Mouse (Mus musculus): ENCODE data around the gene Epb41l4b. TPM values are rescaled to one million over a fixed set of nuclear protein-coding genes. Genes with fewer than 3 reads are reported as not detected.

Gene Epb41l4b
- polyA plus RNA-seq, 1 experiment from 2014 or later = 3.1 TPM

- 60% methylated on average over 10 of the region's 10 CpGs for WGBS
Measured at GRCm38 (mm10) chr4:57027954-57028353, 115.3 kb downstream of the Epb41l4b start.

GRCm38 (mm10) chr4:57023527-57023926 is 119.7 kb downstream of the Epb41l4b start:
- 75% methylated on average over 3 of the region's 3 CpGs for WGBS
- H3K9ac ChIP-seq (ENCODE audit: low read depth, low read length) = no peak overlapping the region
- H3K27me3 ChIP-seq (ENCODE audit: control insufficient read depth, insufficient read depth, low read depth, low read length) = no peaks in the 10 kb centered on the region
- no peak overlapping the region for H3K4me3 ChIP-seq (ENCODE audit: low read depth, low read length)
- H3K27ac ChIP-seq (ENCODE audit: low read length) = no peak overlapping the region
- H3K9me3 ChIP-seq (replicated peaks; ENCODE audit: control insufficient read depth, low read length, poor library complexity, severe bottlenecking) = no peaks in the 10 kb centered on the region
- H3K36me3 ChIP-seq (ENCODE audit: control insufficient read depth, insufficient read depth, low read length) = no peaks in the 10 kb centered on the region
- no peak for ATAC-seq
- no peaks in the 10 kb centered on the region for H3K4me1 ChIP-seq (ENCODE audit: control insufficient read depth, insufficient read depth, low read length)
- H3K4me2 ChIP-seq (ENCODE audit: low read length) = no peak overlapping the region

More at GRCm38 (mm10) chr4:57027954-57028353, 115.3 kb downstream of the Epb41l4b start:
- no peaks in the 10 kb centered on the region for H3K36me3 ChIP-seq (ENCODE audit: control insufficient read depth, insufficient read depth, low read length)
- H3K27ac ChIP-seq (ENCODE audit: low read length) = no peak overlapping the region
- no peak overlapping the region for H3K4me2 ChIP-seq (ENCODE audit: low read length)
- no peak overlapping the region for H3K9ac ChIP-seq (ENCODE audit: low read depth, low read length)
- ATAC-seq = no peak
- H3K9me3 ChIP-seq (replicated peaks; ENCODE audit: control insufficient read depth, low read length, poor library complexity, severe bottlenecking) = no peaks in the 10 kb centered on the region
- no peaks in the 10 kb centered on the region for H3K27me3 ChIP-seq (ENCODE audit: control insufficient read depth, insufficient read depth, low read depth, low read length)
- H3K4me3 ChIP-seq (ENCODE audit: low read depth, low read length) = no peak overlapping the region
- H3K4me1 ChIP-seq (ENCODE audit: control insufficient read depth, insufficient read depth, low read length) = no peaks in the 10 kb centered on the region

DNA sequence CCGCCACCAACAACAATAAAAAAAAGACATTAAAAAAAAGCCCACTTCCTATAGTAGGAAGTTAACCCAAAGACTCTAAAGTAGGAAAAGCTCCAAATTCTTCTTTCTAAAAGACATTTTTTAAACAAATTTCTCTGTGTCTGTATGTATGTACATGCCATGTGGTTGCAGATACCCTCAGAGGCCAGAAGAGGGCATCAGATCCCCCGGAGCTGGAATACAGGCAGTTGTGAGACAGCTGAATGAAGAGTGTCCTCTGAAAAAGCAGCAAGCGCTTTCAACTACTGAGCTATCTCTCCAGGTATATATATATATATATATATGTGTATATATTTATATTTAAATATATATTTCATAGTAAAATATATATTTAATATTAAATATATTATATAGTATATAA is 121.9 kb downstream of the Epb41l4b start:
- Histone ChIP-seq H3K4me3 (ENCODE audit: low read depth, low read length) (no peak overlapping the region), H3K4me2 (ENCODE audit: low read length) (no peak overlapping the region), H3K9ac (ENCODE audit: low read depth, low read length) (no peak overlapping the region), H3K4me1 (ENCODE audit: control insufficient read depth, insufficient read depth, low read length) (no peaks in the 10 kb centered on the region), H3K9me3 (replicated peaks; ENCODE audit: control insufficient read depth, low read length, poor library complexity, severe bottlenecking) (no peaks in the 10 kb centered on the region), H3K27ac (ENCODE audit: low read length) (no peak overlapping the region), H3K27me3 (ENCODE audit: control insufficient read depth, insufficient read depth, low read depth, low read length) (no peaks in the 10 kb centered on the region), H3K36me3 (ENCODE audit: control insufficient read depth, insufficient read depth, low read length) (no peaks in the 10 kb centered on the region)
- WGBS = 89% methylated on average over 3 of the region's 3 CpGs
- no peak for ATAC-seq

- WGBS = 31% methylated on average over 5 of the region's 5 CpGs
- Histone ChIP-seq H3K4me1 (ENCODE audit: control insufficient read depth, insufficient read depth, low read length) (no peaks in the 10 kb centered on the region), H3K4me3 (ENCODE audit: low read depth, low read length) (no peak overlapping the region), H3K27me3 (ENCODE audit: control insufficient read depth, insufficient read depth, low read depth, low read length) (no peaks in the 10 kb centered on the region), H3K9ac (ENCODE audit: low read depth, low read length) (no peak overlapping the region), H3K9me3 (replicated peaks; ENCODE audit: control insufficient read depth, low read length, poor library complexity, severe bottlenecking) (no peaks in the 10 kb centered on the region), H3K4me2 (ENCODE audit: low read length) (no peak overlapping the region), H3K36me3 (ENCODE audit: control insufficient read depth, insufficient read depth, low read length) (no peaks in the 10 kb centered on the region), H3K27ac (ENCODE audit: low read length) (no peak overlapping the region)
- no peak for ATAC-seq
Measured at GRCm38 (mm10) chr4:57017229-57017628, 126.0 kb downstream of the Epb41l4b start.

- H3K36me3 ChIP-seq (ENCODE audit: control insufficient read depth, insufficient read depth, low read length) = no peaks in the 10 kb centered on the region
- H3K27me3 ChIP-seq (ENCODE audit: control insufficient read depth, insufficient read depth, low read depth, low read length) = no peaks in the 10 kb centered on the region
- 51% methylated on average over 16 of the region's 18 CpGs for WGBS
- ATAC-seq = no peak
- no peak overlapping the region for H3K4me3 ChIP-seq (ENCODE audit: low read depth, low read length)
- no peak overlapping the region for H3K27ac ChIP-seq (ENCODE audit: low read length)
- H3K9ac ChIP-seq (ENCODE audit: low read depth, low read length) = no peak overlapping the region
- no peaks in the 10 kb centered on the region for H3K9me3 ChIP-seq (replicated peaks; ENCODE audit: control insufficient read depth, low read length, poor library complexity, severe bottlenecking)
- no peaks in the 10 kb centered on the region for H3K4me1 ChIP-seq (ENCODE audit: control insufficient read depth, insufficient read depth, low read length)
- H3K4me2 ChIP-seq (ENCODE audit: low read length) = no peak overlapping the region
Measured at GRCm38 (mm10) chr4:57016366-57017171, 126.7 kb downstream of the Epb41l4b start.

- ATAC-seq = no peak
- Histone ChIP-seq H3K36me3 (ENCODE audit: control insufficient read depth, insufficient read depth, low read length) (no peaks in the 10 kb centered on the region), H3K4me2 (ENCODE audit: low read length) (no peak overlapping the region), H3K27me3 (ENCODE audit: control insufficient read depth, insufficient read depth, low read depth, low read length) (no peaks in the 10 kb centered on the region), H3K9me3 (replicated peaks; ENCODE audit: control insufficient read depth, low read length, poor library complexity, severe bottlenecking) (no peaks in the 10 kb centered on the region), H3K4me1 (ENCODE audit: control insufficient read depth, insufficient read depth, low read length) (peaks cover 3% of the 10 kb centered on the region; the same call in 1 of the 2 replicates), H3K27ac (ENCODE audit: low read length) (no peak overlapping the region), H3K4me3 (ENCODE audit: low read depth, low read length) (no peak overlapping the region), H3K9ac (ENCODE audit: low read depth, low read length) (no peak overlapping the region)
- WGBS = 88% methylated on average over 5 of the region's 5 CpGs
Measured at GRCm38 (mm10) chr4:57015032-57015431, 128.2 kb downstream of the Epb41l4b start.

DNA sequence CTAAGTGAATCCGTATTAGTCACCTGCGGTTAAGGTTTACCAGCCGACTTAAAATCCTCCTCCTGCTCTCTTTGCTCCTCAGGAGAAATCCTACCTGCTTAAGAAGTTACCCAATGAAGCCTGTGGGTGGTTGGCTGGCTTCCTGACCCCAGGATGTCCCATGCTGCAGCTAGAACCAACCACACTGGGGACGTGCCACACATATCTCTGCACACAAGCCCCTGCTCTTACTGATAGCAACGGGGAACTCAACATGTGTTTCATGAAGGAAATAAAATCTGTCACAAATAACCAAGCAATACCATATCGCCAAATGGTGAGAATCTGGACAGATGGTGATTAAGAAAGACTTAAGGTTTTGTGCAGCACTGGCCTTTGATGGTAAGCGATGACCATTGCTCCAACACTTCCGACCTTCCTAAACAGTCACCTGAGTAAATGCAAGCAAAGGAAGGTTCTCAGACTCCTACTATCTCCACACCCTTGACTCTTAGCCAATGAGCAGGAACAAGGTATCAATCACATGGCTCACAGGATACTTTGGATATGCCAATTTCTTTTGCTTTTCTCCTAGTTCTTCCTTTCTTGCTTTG is 131.7 kb downstream of the Epb41l4b start:
- 68% methylated on average over 8 of the region's 8 CpGs for WGBS
- no peaks in the 10 kb centered on the region for H3K9me3 ChIP-seq (replicated peaks; ENCODE audit: control insufficient read depth, low read length, poor library complexity, severe bottlenecking)
- no peak overlapping the region for H3K27ac ChIP-seq (ENCODE audit: low read length)
- peaks cover 3% of the 10 kb centered on the region; the same call in 1 of the 2 replicates for H3K4me1 ChIP-seq (ENCODE audit: control insufficient read depth, insufficient read depth, low read length)
- H3K36me3 ChIP-seq (ENCODE audit: control insufficient read depth, insufficient read depth, low read length) = no peaks in the 10 kb centered on the region
- H3K4me2 ChIP-seq (ENCODE audit: low read length) = no peak overlapping the region
- no peak overlapping the region for H3K9ac ChIP-seq (ENCODE audit: low read depth, low read length)
- H3K27me3 ChIP-seq (ENCODE audit: control insufficient read depth, insufficient read depth, low read depth, low read length) = no peaks in the 10 kb centered on the region
- ATAC-seq = no peak
- H3K4me3 ChIP-seq (ENCODE audit: low read depth, low read length) = no peak overlapping the region

DNA sequence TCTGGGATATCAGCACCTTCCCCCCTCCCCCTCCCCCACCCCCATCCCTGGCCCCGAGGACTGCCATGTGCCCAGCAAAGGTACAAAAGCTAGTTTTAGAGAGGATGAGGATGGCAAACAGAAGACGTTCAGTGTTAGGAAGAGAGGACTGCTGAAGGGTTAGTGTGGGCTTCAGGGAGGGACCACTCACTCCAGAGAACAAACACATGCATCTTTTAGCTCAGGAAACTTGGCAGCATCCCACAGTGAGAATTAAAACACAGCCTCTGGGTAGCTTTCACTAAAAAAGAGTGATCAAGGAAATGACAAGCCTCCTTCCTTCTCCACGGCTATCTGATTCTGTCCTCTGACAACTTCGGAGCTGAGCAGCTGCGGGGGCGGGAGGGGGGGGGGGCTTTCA is 132.3 kb downstream of the Epb41l4b start:
- Histone ChIP-seq H3K9me3 (replicated peaks; ENCODE audit: control insufficient read depth, low read length, poor library complexity, severe bottlenecking) (no peaks in the 10 kb centered on the region), H3K4me2 (ENCODE audit: low read length) (no peak overlapping the region), H3K27ac (ENCODE audit: low read length) (no peak overlapping the region), H3K9ac (ENCODE audit: low read depth, low read length) (no peak overlapping the region), H3K4me3 (ENCODE audit: low read depth, low read length) (no peak overlapping the region), H3K36me3 (ENCODE audit: control insufficient read depth, insufficient read depth, low read length) (no peaks in the 10 kb centered on the region), H3K27me3 (ENCODE audit: control insufficient read depth, insufficient read depth, low read depth, low read length) (no peaks in the 10 kb centered on the region), H3K4me1 (ENCODE audit: control insufficient read depth, insufficient read depth, low read length) (peaks cover 3% of the 10 kb centered on the region; the same call in 1 of the 2 replicates)
- ATAC-seq = 0 out of 2 replicates have a peak, but pooled peaks have one; percentile 16
- 7% methylated on average over 6 of the region's 6 CpGs for WGBS

DNA sequence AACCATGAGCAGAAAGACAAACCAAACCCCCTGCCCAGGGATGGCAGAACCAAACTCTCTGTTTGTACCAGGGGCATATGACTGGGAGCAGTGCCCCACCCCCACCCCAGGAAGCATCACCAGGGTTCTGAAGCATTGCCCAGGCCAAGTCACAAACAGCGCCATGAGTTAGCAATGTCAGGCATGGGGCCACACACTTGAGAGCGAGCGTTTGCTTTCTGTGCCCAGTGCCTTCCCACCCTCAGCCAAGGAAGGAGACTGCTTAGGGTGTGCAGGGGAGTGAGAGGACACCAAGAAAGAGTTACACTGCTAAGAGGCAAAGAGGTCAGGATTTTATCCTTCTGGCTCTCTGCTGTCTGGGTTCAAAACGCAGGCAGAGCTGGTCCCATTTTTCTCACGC is 132.8 kb downstream of the Epb41l4b start:
- Histone ChIP-seq H3K9ac (ENCODE audit: low read depth, low read length) (no peak overlapping the region), H3K36me3 (ENCODE audit: control insufficient read depth, insufficient read depth, low read length) (no peaks in the 10 kb centered on the region), H3K4me3 (ENCODE audit: low read depth, low read length) (no peak overlapping the region), H3K4me1 (ENCODE audit: control insufficient read depth, insufficient read depth, low read length) (peaks cover 3% of the 10 kb centered on the region; the same call in 1 of the 2 replicates), H3K4me2 (ENCODE audit: low read length) (no peak overlapping the region), H3K9me3 (replicated peaks; ENCODE audit: control insufficient read depth, low read length, poor library complexity, severe bottlenecking) (no peaks in the 10 kb centered on the region), H3K27me3 (ENCODE audit: control insufficient read depth, insufficient read depth, low read depth, low read length) (no peaks in the 10 kb centered on the region), H3K27ac (ENCODE audit: low read length) (no peak overlapping the region)
- 0 out of 2 replicates have a peak, but pooled peaks have one; percentile 6 for ATAC-seq
- WGBS = 44% methylated on average over 5 of the region's 5 CpGs
